Mouse (Mus musculus) T-helper 1 cell (primary cell): ENCODE results near the gene Adck2.

ENCODE experiments used
- in situ Hi-C: fragments of 300-600 bp; cut with MboI, MseI; formaldehyde crosslinking; loops from one replicate; pipeline ENCODE4 v1.15.1; 2025; ENCODE audit warnings: high pct_unique_total_duplicates

Gene Adck2

GRCm38 (mm10) chr6:39611296-39611695, 37.6 kb downstream of the Adck2 start:
- in situ Hi-C loops = no loop called here
